Mouse (Mus musculus) gastrocnemius, postnatal 10 days (tissue): Measurements from ENCODE around the gene Dda1. TPM values are rescaled to one million over a fixed set of nuclear protein-coding genes. Genes with fewer than 3 reads are reported as not detected.

Experiments
- DNase-seq: peaks from one replicate; pipeline ENCODE4 v3.0.0; 2021; ENCODE audit warnings: mixed read lengths
- total RNA-seq, 2 experiments: library from RNA; stranded (reverse); gene quantifications; 2 replicates each; pipeline ENCODE4 v1.2.3; 2021

Dda1 gene
- total RNA-seq, 2 experiments from 2014 or later, result 34.8 to 35.8 TPM

DNA sequence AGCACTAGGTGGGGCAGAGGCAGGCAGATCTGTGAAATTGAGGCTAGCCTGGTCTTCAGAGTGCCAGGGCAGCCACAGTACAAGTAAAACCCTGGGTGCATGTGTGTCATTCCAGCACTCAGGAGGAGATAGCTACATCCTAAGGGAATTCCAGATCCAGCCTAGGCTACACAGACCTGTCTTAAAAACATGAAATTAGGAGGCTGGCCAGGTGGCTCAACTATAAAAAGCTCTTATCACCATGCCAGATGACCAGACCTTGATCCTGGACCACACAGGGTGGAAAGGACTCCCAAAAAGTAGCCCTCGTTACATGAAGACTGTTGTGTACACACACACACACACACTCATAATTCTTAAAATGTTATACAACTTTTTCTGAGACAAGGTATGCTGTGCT lies 998 bp upstream of the Dda1 start:
- no peak for DNase-seq

DNA sequence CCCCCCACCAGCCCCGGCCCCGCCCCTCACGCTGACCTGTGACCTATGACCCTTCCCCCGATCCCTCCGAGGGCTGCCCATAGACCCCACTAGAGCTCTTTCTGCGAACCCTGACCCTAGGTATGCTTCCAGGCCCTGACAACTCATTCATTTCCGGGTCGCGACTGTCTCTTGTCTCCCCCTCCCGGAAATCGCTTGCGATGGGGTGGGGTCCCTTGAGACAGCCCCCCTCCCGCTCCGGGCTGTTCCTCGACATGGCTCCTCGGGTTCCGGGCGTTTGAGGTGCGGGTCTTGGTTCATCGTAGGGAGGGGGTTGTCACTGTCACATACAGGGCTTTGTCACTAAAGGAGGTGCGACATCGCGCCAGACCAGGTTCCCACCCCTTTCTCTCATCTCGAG lies 412 bp downstream of the Dda1 start:
- peak; percentile 60 for DNase-seq

DNA sequence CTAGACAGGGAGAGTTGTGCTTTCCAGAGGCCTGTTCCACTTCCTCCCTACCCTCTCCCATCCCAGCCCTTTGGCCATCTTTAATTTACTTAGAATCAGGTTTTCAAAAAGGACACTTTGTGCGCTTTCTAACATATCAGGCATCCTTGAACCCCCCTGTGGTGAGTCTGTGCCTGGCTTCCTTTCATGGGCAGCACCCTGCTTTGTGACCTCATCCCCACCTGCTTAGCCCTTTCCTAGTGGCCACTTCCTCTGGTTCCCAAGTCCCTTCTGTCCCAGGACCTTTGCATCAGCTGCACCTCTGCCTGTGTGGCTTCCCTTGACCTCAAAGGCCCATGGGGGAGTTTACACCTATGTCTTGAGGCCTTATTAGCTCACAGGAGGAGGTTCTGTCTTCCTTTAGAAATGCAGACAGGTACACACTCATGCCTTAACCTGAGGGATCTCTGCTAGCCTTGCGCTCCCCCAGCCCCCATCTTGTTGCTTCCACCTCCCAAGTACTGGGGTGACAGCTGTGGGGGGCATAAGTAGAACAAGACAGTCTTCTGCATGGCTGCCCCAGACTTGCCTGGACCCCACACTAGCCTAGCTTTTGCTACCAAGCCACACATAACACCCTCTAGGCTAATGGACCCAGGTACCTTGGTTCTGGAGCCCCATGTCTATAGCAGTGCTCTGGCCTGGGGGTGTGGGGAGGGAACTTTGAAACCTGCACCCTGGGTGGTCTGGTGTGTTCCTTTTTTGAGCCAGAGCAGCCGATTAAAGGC lies 1.3 kb downstream of the Dda1 start:
- DNase-seq, result no peak

DNA sequence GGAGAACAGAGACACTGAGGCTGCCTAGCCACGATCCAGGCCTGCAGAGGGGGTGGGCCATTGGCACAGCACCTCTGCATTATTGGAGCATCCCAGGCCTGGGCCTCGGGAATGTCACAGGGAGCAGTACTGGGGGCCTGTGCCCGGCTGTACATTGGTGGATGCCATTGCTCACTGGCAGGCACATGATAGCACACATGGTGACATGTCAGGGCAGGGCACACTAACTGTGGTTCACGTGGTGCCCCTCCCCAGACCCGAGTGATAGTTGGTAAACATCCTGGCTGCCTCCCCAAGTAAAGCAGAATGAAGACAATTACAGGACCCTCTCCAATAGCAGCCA lies 1.9 kb downstream of the Dda1 start:
- DNase-seq, result no peak

DNA sequence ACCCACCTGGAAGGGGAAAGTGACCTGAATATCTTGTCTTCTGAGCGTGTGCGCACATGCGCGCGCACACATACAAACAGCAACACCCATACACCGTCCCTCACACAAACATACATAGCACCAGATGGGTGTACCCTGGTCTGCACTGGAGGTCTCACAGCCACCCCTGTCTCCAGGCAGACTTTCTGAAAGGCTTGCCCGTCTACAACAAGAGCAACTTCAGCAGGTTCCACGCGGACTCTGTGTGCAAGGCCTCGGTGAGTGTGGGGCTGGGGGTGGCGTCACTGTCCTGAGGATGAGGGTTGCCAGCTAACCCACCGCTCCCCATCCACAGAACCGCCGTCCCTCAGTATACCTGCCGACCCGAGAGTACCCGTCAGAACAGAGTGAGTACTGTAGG lies 2.9 kb downstream of the Dda1 start:
- DNase-seq, result no peak

DNA sequence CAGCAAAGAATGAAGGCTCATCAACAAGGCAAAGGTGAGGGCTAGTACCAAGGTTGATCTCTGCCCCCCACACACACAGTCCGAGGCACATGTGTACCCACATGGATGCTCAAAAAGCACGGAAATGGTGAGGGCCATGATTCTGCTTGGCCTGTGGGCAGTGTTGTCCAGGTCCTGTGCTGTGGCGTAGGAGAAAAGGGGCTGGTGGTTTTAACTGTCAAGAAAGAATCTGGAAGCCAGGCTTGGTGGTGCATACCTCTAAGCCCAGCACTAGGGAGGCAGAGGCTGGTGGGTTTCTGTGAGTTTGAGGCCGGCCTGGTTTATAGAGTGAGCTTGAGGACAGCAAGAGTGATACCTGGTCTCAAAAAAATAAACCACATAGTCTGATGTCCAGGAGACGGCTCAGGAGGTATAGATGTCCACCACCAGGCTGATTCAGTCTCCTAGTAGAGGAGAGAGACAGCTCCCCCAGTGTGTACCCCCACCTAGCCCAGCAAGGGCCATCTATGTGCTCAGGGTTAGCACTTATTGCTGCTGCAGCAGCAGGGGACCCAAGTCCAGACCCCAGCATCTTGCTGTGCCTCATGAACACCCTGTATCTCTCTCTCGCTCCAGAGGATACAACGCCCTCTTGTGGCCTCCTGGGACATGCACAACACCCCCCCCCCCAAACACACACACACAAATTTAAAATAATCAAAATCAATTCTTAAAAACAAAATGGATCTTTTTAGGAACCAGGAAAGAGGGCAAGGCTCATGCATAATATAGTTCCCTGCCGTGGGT lies 3.8 kb downstream of the Dda1 start:
- no peak for DNase-seq

DNA sequence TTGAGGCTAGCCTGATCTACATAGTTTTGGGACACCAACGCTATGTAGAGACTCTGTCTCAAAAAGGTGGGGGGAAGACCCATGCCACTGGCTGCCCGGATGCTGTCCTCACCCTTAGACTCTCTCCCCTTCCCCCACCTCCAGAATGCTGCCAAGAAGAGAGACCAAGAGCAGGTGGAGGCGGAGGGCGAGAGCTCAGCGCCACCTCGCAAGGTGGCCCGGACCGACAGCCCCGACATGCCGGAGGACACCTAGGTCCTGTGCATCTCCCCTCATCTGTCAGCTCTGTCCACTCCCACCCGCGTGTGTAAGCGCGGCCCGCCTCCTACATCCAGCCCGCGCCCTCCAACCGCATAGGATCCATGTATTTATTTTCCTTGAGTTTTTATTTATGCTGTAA lies 5.3 kb downstream of the Dda1 start:
- no peak for DNase-seq

DNA sequence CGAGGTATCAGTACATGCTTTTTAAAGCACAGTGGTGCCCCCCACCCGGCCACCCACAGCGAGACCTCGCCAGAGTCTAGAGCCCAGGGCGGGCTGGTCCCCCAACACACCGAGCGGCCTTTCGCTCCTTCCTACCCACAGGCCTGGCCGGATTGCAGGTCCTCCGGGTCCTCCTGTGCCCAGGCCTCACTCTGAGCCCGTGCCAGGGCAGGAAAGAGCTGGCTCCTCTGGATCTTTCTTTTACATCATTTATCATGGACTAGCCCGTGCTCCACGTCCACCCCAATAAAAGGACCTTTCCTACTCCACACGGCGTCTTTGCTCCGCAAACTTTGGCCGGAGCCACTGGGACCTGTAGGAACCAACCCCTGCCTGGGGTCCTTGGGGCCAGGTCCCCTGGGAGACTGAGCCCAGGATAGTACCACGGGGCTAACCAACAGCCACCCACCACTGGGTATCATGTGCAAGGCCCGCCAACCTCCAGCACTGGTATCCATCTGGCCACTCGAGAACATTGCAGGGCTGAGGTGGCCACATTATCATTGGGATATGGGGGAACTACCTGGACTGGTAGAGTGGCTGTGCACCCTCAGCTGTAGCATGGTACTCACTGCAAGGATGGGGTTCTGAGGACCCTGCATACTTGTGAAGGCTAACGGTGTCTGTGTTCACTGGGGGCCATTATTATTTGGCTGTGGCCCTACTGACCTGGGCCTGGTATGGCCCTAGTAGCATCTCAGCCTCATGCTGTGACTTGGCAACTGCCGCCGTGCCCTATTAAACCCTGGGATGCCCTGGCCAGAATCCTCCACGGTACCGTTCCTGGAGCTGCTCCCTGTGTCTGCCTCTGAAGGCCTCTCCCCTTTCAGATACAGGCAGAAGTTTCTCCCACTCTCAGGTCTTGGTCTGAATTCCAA lies 6.0 kb downstream of the Dda1 start:
- DNase-seq, result no peak

DNA sequence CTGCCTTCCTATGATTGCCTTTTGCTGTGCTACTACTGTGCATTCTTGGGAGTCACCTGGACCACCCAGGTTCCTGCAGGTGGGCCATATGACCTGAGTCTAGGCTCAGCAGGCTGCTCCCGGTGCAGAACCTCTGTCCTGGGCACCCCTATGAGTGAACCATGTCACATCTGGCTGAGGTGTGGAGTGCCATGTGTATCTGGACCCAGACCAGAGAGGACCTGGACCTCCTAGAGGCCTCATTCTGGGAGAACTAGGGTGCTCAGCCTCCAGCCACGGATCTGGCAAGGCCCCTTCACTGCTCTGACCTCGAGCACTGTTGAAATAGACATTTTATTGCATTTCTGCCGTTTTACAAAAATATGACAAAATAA lies 6.7 kb downstream of the Dda1 start:
- no peak for DNase-seq

DNA sequence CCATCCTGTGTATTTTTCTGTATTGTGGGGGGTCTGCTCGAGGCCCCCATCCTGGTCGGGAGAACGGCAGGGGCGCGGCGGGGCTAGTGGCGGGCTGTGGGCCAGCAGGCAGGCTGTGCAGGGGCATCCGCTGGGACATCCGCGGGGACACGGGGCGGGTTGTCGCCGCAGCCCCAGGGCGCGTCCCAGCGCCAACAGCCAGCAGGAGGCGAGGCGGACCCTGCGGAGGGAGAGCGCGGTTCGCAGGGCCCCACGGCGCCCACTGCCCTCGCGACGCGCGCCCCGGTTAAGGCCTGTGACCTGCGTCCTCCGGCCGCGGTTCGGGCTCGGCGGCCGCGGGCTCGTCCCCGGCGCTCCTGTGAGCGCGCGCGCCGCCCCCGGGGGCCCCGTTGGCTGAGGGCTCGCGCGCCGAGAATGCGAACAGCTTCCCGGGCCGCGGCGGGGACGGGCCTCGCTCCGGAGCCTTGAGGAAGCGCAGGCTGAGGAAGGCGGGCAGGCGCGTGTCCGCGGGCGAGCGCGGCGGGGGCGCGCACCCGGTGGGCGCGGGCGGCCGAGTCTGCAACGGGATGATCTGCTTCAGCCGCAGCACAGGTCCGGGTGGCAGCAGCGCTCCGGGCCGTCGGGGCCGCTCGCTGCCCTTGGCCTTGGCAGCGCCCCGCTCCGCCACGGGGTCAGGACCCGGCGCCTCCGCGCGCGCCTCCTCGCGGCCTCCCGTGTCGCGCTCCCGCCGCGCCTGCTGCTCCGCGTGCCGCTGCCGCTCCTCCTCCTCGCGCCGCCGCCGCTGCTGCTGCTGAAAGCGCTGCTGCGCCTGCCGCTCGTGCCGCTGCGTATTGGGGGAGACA lies 7.3 kb downstream of the Dda1 start:
- peak; percentile 86 for DNase-seq

DNA sequence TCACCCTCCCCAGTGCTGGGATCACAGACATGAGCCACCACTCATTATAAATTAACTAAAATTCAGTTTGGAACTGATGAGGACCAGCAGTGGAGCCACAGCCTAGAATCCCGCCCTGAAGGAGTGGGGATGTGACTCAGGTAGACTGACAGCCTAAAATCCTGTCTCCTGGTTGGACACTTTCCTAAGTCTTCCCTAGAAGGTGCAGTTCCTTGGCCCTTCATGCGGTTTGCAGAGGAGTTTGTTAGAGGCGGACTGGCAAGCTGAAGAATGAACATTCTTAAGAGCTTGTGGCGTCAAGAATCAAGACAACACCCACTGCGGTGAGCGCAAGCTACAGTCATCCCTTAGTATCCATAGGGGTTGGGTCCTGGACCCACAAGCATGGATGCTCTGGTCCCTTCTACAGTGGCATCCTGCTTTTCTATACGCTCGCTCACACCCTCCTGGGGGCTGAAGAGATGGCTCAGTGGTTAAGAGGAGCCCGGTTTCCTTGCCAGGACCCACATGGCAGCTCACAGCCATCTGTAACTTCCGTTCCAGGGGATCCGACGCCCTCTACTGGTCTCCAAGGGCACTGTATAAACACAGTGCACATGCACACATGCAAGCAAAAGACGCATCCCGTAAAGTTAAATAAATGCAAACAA lies 8.3 kb downstream of the Dda1 start:
- no peak for DNase-seq

DNA sequence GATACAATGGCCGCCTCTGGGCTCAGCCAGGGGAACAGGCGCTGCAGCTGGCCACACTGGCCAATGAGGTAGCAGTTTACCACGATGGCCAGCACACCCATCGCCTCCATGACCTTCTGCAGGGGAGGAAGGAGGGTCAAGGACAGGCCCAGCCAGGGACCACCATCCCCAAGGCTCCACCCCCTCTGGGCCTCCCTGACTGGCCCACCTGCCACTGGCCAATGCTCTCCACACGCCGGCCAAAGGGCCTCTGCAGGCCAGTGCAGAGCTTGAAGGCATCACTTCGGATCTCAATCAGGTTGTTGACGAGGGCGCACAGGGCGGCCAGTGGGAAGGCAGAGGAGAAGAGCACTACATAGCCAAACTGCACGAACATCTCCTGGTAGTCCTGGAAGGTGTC lies 9.9 kb downstream of the Dda1 start:
- no peak for DNase-seq

DNA sequence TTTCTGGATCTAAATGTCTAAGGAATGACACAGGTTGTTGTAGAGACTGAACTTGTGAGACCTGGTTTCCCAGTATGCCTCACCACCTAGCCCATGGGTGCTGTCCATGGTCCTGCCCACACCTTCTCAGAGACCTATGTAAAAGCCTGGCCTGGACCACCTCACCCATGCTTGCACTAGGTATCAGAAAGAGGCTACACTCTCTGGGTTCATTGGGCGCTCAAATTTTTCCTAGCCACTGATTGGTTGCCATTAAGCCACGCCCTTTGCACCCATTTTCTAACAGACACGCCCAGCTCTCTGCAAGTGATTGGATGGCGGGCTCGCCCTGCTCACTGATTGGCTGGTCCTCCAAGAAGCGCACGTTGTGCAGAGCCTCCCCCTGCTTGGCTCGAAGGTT lies 14.9 kb downstream of the Dda1 start:
- DNase-seq, result no peak

DNA sequence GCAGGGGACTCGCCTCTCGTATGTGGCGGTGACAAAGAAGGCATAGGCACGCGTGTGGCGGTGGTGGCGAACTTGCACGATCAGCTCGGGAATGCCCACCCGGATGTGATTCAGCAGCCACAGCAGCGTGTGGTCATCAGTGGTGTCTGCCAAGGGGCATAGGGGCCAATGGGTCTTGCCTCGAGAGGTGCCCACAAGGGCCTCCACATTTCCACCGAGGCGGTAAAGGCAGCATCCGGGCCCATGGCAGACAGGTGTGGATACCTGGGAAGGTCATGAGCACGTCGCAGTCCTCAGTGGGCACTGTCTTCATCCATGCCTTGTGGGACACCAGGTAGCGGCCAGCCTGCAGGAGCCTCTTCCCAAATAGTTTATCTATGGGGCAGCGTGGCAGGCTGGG lies 15.7 kb downstream of the Dda1 start:
- no peak for DNase-seq

DNA sequence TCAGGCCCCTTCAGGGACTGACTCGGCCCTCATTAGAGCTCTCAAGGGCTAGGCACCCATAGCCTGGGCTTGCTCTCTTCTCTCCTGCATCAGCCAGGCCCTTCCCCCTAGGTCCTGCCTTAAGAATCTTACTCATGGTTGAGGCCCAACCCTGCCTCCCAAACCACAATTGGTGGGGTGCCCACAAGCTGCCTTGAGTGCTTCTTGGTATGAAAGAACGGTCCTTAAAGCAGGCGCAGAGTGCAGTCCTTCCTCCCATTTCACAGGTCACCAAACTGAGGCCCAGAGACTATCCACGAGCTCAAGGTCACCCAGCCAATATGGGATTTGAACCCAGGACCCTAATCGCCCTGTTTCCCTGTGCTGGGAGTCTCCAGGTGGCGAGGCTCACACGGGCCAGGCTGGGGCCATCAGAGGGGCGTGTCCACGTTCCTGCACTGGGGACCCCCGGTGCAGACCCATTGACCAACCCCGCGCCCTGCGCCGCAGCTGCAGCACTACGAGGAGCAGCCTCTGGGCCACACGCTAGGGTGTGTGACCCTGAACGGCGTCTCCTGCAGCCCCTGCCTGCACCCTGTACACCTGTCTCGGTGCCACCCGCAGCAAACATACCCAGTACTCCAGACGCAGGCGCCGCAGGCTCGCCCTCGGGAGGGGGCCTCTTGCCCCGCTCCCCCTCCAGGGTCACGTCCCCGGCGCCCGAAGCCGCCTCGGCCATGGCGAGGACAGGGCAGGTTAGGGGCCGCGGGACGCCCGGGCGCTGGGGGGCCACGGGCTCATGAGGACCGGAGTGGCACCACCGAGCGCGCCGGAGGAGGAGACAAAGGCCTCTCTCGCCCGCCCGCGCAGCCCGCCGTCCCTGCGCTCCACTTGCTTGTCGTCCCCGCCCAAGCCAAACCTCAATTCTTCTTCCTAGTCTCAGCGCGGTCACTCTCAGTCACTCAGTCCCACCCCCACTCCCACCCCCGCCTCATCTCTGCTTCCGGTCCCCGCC lies 16.4 kb downstream of the Dda1 start, which contains the start of gene Ano8:
Ano8 (minus strand) TSS at position 822 of the 994 bp plus-strand sequence.
- peak; percentile 79 for DNase-seq

DNA sequence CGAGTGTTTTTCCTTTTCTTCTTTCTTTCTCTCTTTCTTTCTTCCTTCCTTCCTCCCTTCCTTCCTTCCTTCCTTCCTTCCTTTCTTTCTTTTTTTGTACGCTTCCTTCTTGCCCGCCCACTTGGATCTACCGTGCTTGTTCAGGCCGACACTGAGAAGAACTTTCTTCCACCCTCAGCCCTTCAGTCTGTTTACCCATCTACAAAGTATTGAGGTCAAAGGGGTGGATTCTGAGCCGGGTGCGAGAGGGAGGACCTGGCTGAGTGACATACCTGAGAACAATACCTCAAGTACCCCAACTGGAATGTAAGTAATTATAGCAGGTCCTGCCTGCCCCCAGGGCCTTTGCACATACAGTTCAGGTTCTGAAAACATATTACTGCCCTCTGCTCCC lies 17.1 kb downstream of the Dda1 start:
- DNase-seq, result no peak

DNA sequence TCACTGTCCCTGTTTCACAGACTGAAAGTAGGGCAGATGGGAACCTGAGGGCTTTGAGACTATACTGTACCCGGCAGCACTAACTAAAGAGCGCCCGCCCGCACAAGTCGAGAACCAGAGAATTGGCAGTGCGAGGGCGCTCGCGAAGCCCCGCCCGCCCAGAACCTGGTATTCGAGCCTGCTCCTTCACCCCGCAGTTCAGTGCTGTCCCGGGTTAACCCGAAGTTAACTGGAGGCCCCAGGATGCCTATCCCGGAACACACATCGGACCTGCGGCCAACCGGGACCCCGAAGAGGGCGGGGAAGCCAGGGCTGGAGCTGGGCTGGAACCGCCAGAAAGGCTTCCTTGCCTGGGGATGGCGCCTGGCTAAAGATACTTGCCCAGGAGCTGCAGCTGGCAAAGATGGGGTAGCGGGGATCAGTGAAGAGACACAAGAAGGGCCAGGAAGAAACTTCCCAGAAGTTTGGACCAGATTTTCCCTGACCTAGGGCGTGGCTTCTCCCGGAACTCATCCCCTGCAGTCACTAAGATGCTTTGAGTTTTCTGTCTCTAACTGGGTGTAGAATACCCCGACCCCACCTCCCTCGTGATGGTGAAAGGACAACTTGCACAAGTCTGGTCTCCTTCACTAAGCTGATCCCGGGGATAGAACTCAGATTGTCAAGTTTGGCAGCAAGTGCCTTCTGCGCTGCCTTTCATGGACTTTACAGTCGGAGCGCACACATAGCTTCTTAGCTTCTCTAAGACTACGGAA lies 18.9 kb downstream of the Dda1 start, which contains the start of gene Gtpbp3:
Gtpbp3 (plus strand) TSS at position 413 of the 755 bp plus-strand sequence.
- DNase-seq, result peak; percentile 81

DNA sequence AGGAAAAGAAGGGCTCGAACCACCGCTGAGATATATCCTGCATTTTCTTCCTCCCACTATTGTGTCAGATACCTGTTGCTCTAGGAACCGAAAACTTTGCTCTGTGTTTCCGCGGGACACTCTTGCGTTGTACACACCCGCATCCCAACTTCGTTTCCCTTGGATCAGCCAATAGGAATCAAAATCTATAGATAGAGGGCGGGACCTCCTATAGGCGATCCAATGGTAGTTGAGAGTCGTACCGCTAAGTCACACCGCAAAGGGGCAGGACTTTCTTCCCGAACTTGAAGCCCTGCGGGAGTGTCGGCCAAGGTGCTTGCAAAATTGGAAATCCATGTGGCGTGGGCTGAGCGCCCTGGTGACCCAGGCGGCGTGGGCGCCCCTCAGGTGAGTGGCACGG lies 19.5 kb downstream of the Dda1 start:
- DNase-seq, result peak; percentile 76

DNA sequence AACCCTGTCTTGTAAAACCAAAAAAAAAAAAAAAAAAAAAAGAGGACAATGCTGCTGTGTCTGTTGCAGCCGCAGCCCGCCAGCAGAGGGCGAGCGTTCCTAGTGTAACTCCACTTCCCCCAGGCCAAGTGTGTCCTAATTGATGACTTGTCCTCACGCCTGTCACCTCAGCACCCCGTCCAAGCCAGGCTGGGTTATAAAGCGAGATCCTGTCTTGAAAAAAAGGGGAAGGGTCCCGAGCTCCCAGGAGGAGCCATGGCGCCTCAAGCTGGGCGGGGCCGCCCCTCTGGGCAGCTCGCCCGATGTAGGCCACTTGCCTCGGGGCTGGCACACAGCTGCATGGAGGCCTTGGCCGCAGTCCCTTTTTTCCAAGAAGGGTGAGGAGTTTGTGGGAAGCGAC lies 26.0 kb downstream of the Dda1 start:
- DNase-seq, result peak; percentile 89
